Mouse (Mus musculus): Measurements from ENCODE around the gene Il6st. TPM values are rescaled to one million over a fixed set of nuclear protein-coding genes. Genes with fewer than 3 reads are reported as not detected.

Il6st gene
- polyA plus RNA-seq (2021; fragmentation: Nextera tagmentation) = 10.1 and 10.8 TPM in 2 replicates
- long read RNA-seq, experiment 1, full-length matches to known transcripts = 78 of 118 reads
- long read RNA-seq, experiment 1, partial matches to known transcripts = 15 of 118 reads
- long read RNA-seq, experiment 1, other reads (novel, unspliced or antisense) = 25 of 118 reads
- long read RNA-seq, experiment 2, full-length matches to known transcripts = 4 of 13 reads
- long read RNA-seq, experiment 2, partial matches to known transcripts = 0 of 13 reads
- long read RNA-seq, experiment 2, other reads (novel, unspliced or antisense) = 9 of 13 reads

DNA sequence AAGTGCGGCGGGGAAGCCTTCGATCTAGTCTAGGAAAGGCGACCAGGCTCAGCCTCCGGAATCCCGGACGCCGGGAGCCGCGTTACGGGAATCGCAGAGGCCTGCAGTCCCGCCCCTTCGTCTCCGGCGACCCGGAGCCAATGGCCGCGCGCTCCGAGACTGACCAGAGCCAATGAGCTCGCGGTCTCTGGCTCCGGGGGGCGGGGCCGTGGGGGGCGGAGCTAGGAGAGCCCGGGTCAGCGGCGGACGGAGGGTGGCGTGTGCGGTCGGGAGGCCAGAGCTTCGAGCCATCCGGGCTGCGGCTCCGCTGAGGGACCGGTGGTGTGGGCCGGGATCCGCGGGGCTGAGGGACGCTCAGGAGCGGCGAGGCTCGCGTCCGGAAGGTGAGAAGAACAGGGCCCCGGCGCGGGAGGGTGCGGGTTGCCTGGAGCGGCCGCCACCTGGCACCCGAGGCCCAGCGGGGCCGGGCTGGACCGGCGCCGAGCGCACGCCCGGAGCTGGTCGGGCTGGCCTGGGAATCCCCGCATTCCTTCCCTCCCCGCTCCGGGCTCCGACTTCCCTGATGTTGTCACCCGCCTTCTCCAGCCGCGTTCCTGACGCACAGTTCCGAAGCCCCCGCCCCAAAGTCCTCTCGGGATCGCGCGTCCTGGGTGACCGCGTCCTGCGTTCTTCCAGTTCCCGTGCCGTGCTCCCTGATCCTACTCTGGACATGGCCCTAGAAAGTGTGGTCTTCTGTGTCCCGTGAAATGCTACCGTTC lies at the start of gene Il6st:
TSS of gene Il6st (plus strand) at position 203 of the 758 bp plus-strand sequence.

Other genes with a start within 250 kb of the Il6st start
- gene Ankrd55, start 175.6 kb upstream of the Il6st start, polyA plus RNA-seq (2021; fragmentation: Nextera tagmentation) = 2.3 and 2.5 TPM in 2 replicates
- gene Il31ra, start 130.3 kb downstream of the Il6st start, polyA plus RNA-seq (2021; fragmentation: Nextera tagmentation) = 0.04 TPM in 1 of 2 replicates, not detected in the other
- gene Ddx4, start 188.4 kb downstream of the Il6st start, polyA plus RNA-seq (2021; fragmentation: Nextera tagmentation) = 0.15 and 0.25 TPM in 2 replicates
- 3.4 and 4.3 TPM in 2 replicates for gene Slc38a9, start 196.7 kb downstream of the Il6st start, polyA plus RNA-seq (2021; fragmentation: Nextera tagmentation)

All from left cerebral cortex, adult 6 months (tissue).